Mouse (Mus musculus): ENCODE data around the gene Gm49342. TPM values are rescaled to one million over a fixed set of nuclear protein-coding genes. Genes with fewer than 3 reads are reported as not detected.
A peak's percentile ranks its signal among the peaks of the same experiment; 100 is the strongest.

Gm49342 gene
- total RNA-seq, 2 experiments from 2014 or later: 8.4 to 9.2 TPM

DNA sequence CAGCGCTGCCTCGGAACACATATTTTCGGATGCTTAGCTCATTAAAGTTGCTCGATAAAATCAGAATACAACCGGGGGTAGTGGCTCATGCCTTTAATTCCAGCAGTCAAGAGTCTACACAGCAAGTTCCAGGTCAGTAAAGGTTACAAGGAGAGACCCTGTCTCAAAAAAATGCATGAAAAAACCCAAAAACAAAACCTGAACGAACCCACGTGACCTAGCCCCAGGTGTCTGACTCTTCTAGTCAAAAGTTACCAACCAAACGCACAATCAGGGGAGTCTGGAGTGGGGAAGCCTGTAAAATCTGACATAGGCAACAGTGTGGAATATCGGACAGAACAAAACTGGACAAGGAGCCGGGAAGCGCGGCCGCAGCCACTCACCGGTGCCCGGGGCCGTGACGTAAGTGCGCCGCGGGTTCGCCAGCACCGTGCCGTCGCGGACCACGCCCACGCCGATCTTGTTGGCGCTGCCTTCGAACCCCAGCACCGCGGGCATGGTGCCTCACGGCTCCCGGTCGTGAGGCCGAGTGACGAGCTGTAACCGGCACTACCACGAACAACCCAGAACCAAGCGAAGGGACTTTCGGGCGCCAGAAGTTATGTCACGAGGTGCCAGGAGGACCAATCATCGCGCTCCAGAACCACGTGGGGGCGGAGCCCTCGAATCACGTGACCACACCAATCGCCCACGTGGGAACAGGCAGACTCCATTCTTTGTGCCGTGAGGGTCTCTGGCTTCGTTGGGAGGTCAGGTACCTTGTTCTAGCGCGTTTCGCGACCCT, 19.8 kb upstream of the Gm49342 start, which contains the start of the genes Osgep and Apex1:
Gene Osgep (minus strand): TSS at position 613 of the 784 bp plus-strand sequence.
Gene Apex1 (plus strand): TSS at position 688 of the 784 bp plus-strand sequence.
- peak; percentile 95 to 97 for DNase-seq (ENCODE audit: extremely low spot score in 1 of 2, low spot score in 2 of 2)
- intact Hi-C loops (cut with DNase I): loop anchor here (1.0 to 2.0 kb wide), 2 partner anchors 118 to 139 kb away; partner anchors contain the start of genes Ccnb1ip1 and Parp2

DNA sequence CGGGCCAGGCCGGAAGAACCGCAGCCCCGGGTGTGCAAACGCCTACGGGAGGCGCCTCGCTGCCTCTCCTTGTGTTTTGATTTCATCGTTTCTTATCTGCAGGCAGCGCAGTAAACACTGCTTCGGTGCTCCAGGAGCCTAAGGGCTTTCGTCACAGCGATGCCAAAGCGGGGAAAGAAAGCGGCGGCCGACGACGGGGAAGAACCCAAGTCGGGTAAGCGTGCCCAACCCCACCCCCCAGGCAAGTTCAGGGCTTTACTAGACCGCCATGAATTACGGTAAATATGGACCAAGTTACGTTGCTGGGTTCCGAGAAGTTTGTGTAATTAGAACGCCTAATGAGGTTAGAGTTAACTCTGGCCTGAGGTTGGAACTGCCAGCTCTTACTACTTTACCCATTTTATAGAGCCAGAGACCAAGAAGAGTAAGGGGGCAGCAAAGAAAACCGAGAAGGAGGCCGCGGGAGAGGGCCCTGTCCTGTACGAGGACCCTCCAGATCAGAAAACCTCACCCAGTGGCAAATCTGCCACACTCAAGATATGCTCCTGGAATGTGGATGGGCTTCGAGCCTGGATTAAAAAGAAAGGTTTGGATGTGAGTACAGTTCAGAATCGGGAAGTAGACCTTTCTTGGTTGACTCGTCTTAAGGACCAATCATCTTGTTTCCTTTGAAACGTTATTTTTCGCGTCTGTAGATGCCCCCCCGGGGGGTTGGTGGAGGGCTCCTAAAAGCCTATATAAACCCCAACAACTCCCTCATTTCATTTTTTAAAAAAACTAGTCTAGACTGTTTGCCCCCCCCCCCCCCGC, 19.0 kb upstream of the Gm49342 start:
- TF ChIP-seq CTCF (IDR thresholded peaks at IDR 0.05): no peak
- H3K27ac ChIP-seq: peak overlapping the region; percentile 94
- DNase-seq (ENCODE audit: extremely low spot score in 1 of 2, low spot score in 2 of 2): no peak
- H3K4me3 ChIP-seq: peak overlapping the region; percentile 82
- intact Hi-C loops (cut with DNase I): loop anchor here (2.0 kb wide), 1 partner anchor 119 kb away; the partner anchor contains the start of genes Ccnb1ip1 and Parp2

More for the DNA sequence above, 19.8 kb upstream of the Gm49342 start, which contains the start of the genes Osgep and Apex1:
- Histone ChIP-seq H3K4me3 (peak within 1 kb of the TSS; percentile 82), H3K27ac (peak within 1 kb of the TSS; percentile 94)
- TF ChIP-seq CTCF (IDR thresholded peaks at IDR 0.05): no peak

DNA sequence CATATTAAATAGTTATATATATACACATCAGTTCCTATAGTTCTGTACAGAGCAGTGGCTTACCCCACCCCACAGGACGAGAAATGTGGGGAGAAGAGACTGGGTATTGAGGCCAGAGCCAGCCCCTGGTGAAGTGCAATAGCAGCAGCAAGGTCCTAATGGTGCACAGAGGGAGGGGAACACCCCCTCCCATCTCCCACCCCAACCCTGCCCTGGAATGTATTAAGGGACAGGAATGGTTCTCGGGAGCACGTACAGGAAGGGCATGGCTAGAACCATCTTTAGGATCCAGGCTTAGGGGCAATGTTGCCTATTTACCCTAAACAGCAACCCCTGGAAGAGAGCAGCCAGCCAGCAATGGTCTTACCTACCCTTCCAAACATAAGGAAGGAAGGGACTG, 17.0 kb upstream of the Gm49342 start:
- no peak overlapping the region for H3K4me3 ChIP-seq
- intact Hi-C loops (cut with DNase I): no loop called here
- H3K27ac ChIP-seq: no peak overlapping the region
- DNase-seq (ENCODE audit: extremely low spot score in 1 of 2, low spot score in 2 of 2): no peak
- no peak for TF ChIP-seq CTCF (IDR thresholded peaks at IDR 0.05)

DNA sequence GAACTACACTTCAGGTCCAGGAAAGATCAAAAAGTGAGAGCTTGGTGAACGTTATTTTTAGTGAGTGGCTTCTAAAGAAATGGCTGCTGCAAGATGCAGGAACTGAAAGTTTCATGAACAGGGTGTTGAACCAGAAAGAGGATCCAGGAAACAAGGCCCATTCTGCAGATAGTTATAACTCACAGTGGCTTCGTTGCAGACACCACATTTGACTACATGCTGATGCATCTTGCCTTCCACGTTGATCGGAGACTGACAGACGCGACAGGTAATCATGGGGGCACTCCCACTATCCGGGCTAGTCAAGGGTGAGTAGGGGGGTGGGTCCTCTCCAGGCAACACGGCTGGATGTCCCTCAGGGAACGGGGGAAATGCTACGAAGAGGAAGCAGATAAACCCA, 14.4 kb upstream of the Gm49342 start:
- Histone ChIP-seq H3K4me3 (peak overlapping the region; percentile 72), H3K27ac (peak overlapping the region; percentile 96)
- intact Hi-C loops (cut with DNase I): loop anchor here (2.0 kb wide), 2 partner anchors 15 to 159 kb away; partner anchors contain the start of gene Gm49342
- peak in 1 of 2 experiments; percentile 19 for DNase-seq (ENCODE audit: extremely low spot score in 1 of 2, low spot score in 2 of 2)
- no peak for TF ChIP-seq CTCF (IDR thresholded peaks at IDR 0.05)

DNA sequence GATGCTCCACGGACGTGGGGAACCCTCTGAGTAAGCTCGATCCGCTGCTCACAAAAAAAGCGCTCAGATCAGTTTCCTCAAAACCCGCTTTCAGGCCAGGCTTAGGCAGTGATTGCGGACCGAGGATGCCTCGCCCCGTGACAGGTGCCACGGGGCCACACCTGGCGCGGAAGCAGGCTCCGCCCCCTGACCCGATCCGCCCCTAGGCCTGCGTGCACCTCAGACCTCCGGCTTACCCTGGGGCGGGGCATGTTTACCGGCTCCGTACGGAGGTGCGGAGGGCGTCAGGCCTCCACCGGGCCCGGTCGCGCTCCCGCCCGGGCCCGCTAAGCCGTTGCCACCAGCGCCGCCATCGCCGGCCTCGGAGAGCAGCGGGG, 14.0 kb upstream of the Gm49342 start:
- no peak for TF ChIP-seq CTCF (IDR thresholded peaks at IDR 0.05)
- intact Hi-C loops (cut with DNase I): loop anchor here (2.0 kb wide), 2 partner anchors 14 to 158 kb away; partner anchors contain the start of gene Gm49342
- Histone ChIP-seq H3K27ac (peak overlapping the region; percentile 96), H3K4me3 (peak overlapping the region; percentile 72)
- DNase-seq (ENCODE audit: extremely low spot score in 1 of 2, low spot score in 2 of 2): no peak

DNA sequence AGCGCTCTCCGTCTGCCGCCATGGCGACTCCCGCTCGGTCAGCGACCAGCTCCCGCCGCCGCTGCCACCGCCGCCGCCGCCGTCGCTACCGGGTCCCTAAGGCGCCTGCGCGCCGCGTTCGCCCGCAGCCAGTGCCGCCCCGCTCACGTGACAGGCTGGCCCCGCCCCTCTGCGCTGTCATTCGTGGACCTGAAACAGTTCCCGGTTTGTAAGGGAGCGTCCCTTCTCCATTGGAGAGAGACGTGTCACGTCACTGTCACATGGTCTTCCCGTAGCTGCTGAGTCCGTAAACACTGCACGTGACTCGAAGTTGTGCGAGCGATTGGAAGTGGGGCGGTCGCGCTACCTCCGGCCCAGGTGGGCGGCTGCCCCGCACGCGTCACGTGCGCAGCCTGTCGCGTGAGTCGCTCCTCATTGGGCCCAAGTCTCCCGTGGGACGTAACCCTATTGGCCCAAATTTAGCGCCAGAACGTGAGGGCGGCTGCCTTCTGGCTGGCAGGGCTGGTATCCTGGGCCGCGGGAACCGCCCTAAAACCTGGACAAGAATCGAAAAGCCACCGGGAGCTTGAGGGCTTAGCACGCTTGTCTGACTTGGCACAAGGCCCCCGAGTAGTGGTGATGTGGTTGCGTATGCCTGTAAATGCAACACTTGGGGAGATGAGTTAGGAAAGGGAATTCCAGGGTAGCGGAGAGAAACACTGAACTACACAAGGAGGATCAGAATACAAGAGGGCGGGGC, 13.4 kb upstream of the Gm49342 start, which contains the start of the genes Pip4p1 and Pnp:
Gene Pip4p1 (minus strand): TSS at position 103 of the 739 bp plus-strand sequence.
Gene Pnp (plus strand): TSS at position 329 of the 739 bp plus-strand sequence.
- intact Hi-C loops (cut with DNase I): loop anchor here (1.0 to 2.0 kb wide), 3 partner anchors 14 to 158 kb away; partner anchors contain the start of gene Gm49342
- DNase-seq (ENCODE audit: extremely low spot score in 1 of 2, low spot score in 2 of 2): peak; percentile 99

DNA sequence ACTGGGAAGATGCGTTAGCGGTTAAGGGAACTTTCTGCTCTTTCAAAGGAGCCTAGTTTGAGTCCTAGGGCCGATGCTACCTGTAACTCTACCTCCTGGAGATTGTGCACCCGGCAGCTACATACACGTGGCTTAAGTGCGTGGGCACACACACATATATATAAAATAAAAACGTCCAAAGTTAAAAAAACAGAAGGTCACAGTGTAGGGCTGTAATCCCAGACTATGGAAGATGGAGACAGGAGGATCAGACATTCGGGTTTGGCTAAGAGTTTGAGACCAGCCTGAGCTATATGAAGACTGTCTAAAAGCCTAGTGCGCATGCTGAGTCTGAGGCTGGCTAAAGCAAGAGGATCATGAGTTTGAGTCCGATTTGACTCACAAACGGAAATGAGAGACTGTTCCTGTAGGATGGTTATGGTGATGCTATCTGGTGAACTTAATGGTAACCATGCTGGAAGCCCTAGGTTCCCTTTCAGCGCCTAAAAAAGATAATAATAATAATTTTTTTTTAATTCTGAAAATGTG, 12.8 kb upstream of the Gm49342 start:
- intact Hi-C loops (cut with DNase I): loop anchor here (1.0 to 2.0 kb wide), 3 partner anchors 13 to 157 kb away; partner anchors contain the start of gene Gm49342
- no peak for DNase-seq (ENCODE audit: extremely low spot score in 1 of 2, low spot score in 2 of 2)
- Histone ChIP-seq H3K27ac (peak overlapping the region; percentile 80), H3K4me3 (peak overlapping the region; percentile 72)
- no peak for TF ChIP-seq CTCF (IDR thresholded peaks at IDR 0.05)

More for the DNA sequence above, 13.4 kb upstream of the Gm49342 start, which contains the start of the genes Pip4p1 and Pnp:
- Histone ChIP-seq H3K4me3 (peak within 1 kb of the TSS; percentile 72), H3K27ac (peak within 1 kb of the TSS; percentile 96)
- TF ChIP-seq CTCF (IDR thresholded peaks at IDR 0.05): no peak

DNA sequence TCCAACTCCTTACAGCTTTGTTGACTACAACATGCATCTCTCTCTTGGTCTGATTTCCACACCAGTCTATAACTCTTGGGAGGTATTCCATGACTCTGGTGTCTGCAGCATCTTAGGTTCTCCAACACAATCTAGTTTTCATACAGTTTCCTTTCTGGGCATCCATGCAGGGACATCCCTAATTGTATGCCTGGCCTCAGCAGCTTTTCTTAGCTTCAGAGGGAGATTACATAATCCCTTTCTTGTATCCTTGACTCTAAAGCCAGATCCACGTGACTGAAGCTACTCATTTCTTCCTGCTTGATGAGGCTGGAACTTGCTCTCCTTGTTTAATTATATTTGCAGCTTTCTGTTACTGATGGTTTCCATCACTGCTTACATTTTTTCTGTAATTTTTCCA, 7.7 kb upstream of the Gm49342 start:
- DNase-seq (ENCODE audit: extremely low spot score in 1 of 2, low spot score in 2 of 2): no peak
- intact Hi-C loops (cut with DNase I): no loop called here

DNA sequence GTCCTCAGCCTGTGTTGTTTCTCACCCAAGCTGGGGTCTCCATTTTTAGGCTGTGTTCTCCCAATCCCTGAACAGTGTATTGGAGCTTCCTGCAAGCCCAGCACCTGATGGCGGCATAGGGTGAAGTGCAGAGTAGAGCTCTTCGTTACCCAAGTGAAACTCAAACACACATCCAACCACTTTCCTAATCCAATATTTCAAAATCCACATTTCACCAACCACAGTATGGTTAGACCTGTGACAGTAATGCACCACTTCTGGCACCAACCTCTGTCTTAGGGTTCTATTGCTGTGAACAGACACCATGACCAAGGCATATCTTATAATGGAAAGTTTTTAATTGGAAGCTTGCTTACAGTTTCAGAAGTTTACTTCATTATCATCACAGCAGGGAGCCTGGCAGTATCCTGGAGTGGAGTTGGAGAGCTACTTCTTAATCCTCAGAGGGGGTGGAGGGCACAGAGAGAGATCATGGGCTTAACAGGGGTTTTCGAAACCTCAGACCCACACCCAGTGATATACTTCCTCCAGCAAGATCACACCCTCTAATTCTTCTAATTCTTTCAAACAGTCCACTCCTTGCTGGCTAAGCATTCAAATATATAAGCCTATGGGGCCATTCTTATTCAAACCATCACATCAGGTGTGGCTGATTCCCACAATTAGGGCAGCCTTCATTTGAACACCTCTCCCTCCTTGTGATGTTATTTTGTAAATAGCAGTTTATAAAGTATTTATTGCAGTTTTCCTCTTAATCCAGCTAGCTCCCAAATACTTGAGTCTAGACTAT, 6.0 kb upstream of the Gm49342 start:
- intact Hi-C loops (cut with DNase I): no loop called here
- no peak for DNase-seq (ENCODE audit: extremely low spot score in 1 of 2, low spot score in 2 of 2)
- no peak overlapping the region for H3K27ac ChIP-seq
- H3K4me3 ChIP-seq: no peak overlapping the region
- no peak for TF ChIP-seq CTCF (IDR thresholded peaks at IDR 0.05)

More for the DNA sequence above, 7.7 kb upstream of the Gm49342 start:
- Histone ChIP-seq H3K4me3 (no peak overlapping the region), H3K27ac (no peak overlapping the region)
- no peak for TF ChIP-seq CTCF (IDR thresholded peaks at IDR 0.05)

DNA sequence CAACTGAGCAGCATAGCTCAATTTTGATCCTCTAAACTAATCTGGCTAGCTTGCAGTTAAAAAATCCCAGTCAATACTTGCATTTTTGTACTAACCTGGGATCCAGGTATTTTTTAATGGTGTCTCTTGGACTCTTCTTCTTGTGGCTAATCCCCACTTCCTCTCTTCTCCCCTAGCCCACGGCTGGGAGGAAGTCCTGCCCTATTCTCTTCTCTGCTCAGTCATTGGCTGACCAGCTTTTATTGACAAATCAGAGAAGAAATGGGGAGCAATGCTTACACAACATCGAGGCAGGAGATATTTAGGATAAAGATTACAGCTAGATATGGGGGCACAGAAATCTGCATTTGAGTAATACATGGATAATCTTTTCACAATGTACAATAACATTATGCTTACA, 5.4 kb upstream of the Gm49342 start:
- DNase-seq (ENCODE audit: extremely low spot score in 1 of 2, low spot score in 2 of 2): no peak
- no peak for TF ChIP-seq CTCF (IDR thresholded peaks at IDR 0.05)
- no peak overlapping the region for H3K27ac ChIP-seq
- no peak overlapping the region for H3K4me3 ChIP-seq
- intact Hi-C loops (cut with DNase I): no loop called here
